Mouse (Mus musculus) spleen, adult 2 months (tissue): ENCODE results near the gene Jph3.

Experiments
- CTCF ChIP-seq: fragments of 200-500 bp; IDR thresholded peaks from 2 replicates; pipeline ENCODE4 v1.5.1; 2011; ENCODE audit warnings: mild to moderate bottlenecking, inconsistent platforms; ENCODE audit not compliant: insufficient read depth, insufficient read length, insufficient replicate concordance; ENCODE audit errors: extremely low read depth
- POLR2A ChIP-seq: fragments of 200-500 bp; IDR thresholded peaks from 2 replicates; pipeline ENCODE4 v1.6.1; 2011; ENCODE audit warnings: low read depth, low read length, inconsistent platforms

DNA sequence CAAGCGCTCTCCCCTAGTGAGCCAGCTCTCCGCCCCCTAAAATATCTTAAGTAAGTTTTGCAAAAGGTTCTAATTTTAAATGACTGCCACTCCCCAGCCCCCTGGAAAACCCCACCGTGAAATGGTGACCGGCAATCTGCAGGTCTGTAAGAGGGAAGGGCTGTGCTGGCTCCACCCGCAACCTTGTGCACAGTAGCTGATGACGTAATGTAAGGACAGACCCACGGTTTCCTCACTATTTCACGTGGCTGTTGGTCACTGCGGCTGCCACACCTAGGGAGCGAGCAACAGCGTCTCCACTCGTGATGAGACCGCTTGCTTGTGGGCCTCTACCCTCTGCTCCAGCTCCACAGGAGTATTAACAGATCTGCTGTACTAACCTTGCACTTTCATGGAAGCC is 76.7 kb downstream of the Jph3 start:
- TF ChIP-seq CTCF = no peak
- no peak for TF ChIP-seq POLR2A
